Mouse (Mus musculus): ENCODE measurements around the gene Mael. TPM values are rescaled to one million over a fixed set of nuclear protein-coding genes. Genes with fewer than 3 reads are reported as not detected.

The Mael gene
- total RNA-seq, 2 experiments from 2014 or later, result not detected

GRCm38 (mm10) chr1:166158664-166159063 lies 79.9 kb downstream of the Mael start:
- peak; percentile 46 for TF ChIP-seq CTCF (conservative IDR thresholded peaks at IDR 0.05)
- Histone ChIP-seq H3K4me3 (no peak overlapping the region), H3K27ac (no peak overlapping the region)
- no peak for DNase-seq (ENCODE audit: low spot score in 2 of 2)

DNA sequence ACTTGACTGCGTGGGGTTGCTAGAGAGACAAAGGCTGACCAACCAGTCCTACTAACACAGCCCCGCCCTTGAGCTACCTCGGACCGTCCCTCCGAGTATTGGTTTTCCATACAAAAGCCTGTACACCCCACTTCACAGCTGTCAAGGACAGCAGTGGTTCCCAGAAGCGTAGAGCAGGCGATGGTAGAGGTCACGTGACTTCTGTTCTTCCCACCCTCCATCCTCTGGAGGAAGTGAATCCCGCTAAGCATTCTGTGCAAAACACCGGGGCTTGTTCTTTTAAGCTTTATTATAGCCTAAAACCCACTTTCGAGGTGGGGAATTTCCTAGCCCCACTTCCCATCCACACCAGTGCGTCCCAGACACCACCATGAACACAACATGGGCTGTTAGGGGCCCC lies 80.8 kb downstream of the Mael start:
- no peak for DNase-seq (ENCODE audit: low spot score in 2 of 2)
- no peak for TF ChIP-seq CTCF (conservative IDR thresholded peaks at IDR 0.05)
- Histone ChIP-seq H3K4me3 (no peak overlapping the region), H3K27ac (no peak overlapping the region)

DNA sequence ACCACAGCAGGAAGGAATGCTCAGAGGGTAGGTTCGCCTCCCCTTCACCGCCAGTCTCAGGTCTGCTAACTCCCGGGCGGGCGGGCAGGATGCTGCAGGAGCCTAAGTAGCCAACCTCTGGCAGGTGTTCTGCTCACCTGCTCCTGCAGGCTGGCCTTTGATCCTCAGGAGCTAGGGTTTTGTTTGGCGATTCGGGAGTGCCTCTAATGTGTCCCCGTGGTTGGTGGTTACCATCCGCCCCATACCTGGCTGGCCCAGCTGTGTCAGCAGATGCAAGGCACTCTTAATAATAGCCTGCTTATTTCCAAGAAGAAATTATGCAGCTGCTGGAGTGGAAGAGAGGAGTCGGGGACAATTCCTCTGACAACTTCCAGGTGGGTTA lies 83.4 kb downstream of the Mael start:
- H3K4me3 ChIP-seq, result no peak overlapping the region
- TF ChIP-seq CTCF (conservative IDR thresholded peaks at IDR 0.05), result no peak
- no peak for DNase-seq (ENCODE audit: low spot score in 2 of 2)
- H3K27ac ChIP-seq, result no peak overlapping the region

- peak; percentile 65 to 81 for DNase-seq (ENCODE audit: low spot score in 2 of 2)
- no peak overlapping the region for H3K4me3 ChIP-seq
- no peak overlapping the region for H3K27ac ChIP-seq
- TF ChIP-seq CTCF (conservative IDR thresholded peaks at IDR 0.05), result peak; percentile 97
Measured at GRCm38 (mm10) chr1:166154162-166155112, 84.1 kb downstream of the Mael start.

GRCm38 (mm10) chr1:166153351-166154120 lies 85.0 kb downstream of the Mael start:
- H3K4me3 ChIP-seq, result no peak overlapping the region
- no peak overlapping the region for H3K27ac ChIP-seq
- peak; percentile 99; the same call in 1 of the 2 replicates for TF ChIP-seq CTCF (conservative IDR thresholded peaks at IDR 0.05)
- DNase-seq (ENCODE audit: low spot score in 2 of 2), result peak; percentile 80 to 97

GRCm38 (mm10) chr1:166152034-166152433 lies 86.5 kb downstream of the Mael start:
- no peak for TF ChIP-seq CTCF (conservative IDR thresholded peaks at IDR 0.05)
- no peak overlapping the region for H3K4me3 ChIP-seq
- no peak for DNase-seq (ENCODE audit: low spot score in 2 of 2)
- H3K27ac ChIP-seq, result no peak overlapping the region

DNA sequence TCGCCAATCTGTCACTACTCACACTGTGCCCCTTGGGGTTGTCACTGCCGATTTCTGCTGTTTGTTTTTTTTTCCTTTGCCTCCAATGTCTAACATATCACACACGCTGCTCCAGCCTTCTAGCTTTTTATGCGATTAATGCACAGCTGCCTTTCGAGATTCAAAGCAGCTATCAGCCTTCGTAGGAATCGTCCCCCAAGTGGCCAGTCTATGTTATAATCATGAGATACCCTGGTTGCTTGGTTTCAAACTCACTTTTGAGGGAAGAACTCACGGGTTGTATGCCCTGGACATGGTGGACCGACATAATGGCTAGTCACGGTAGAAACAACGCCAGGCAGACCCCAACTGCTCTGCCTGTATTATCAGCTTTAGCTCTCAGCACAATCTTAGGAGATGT lies 87.2 kb downstream of the Mael start:
- Histone ChIP-seq H3K27ac (no peak overlapping the region), H3K4me3 (no peak overlapping the region)
- TF ChIP-seq CTCF (conservative IDR thresholded peaks at IDR 0.05), result peak; percentile 65
- no peak for DNase-seq (ENCODE audit: low spot score in 2 of 2)

Other genes with a start within 250 kb of the Mael start
- gene Pou2f1, start 236.1 kb downstream of the Mael start, total RNA-seq (2021), result 10 to 100 TPM; 15.2 to 22.4 TPM
- gene Dusp27, start 110.8 kb downstream of the Mael start, total RNA-seq (2021), result not detected
- gene Gpa33, start 108.5 kb downstream of the Mael start, total RNA-seq (2021), result not detected
- 10 to 100 TPM; 71.5 to 73.6 TPM for gene Ildr2, start 15.4 kb upstream of the Mael start, total RNA-seq (2021)
- gene Tada1, start 140.3 kb upstream of the Mael start, total RNA-seq (2021), result 10 to 100 TPM; 35.2 to 38.2 TPM
- 10 to 100 TPM; 29.7 to 36.1 TPM for gene Pogk, start 171.1 kb upstream of the Mael start, total RNA-seq (2021)